Mouse (Mus musculus) kidney, embryonic 14.5 days (tissue): ENCODE measurements around the gene Susd1. TPM values are rescaled to one million over a fixed set of nuclear protein-coding genes. Genes with fewer than 3 reads are reported as not detected.
A peak's percentile ranks its signal among the peaks of the same experiment; 100 is the strongest.

Source experiments
- ATAC-seq: fragments of 200-750 bp; cut with Nextera tagmentation; 2 replicates; pipeline ENCODE4 v1.8.0; 2017; ENCODE audit warnings: moderate number of reproducible peaks, mild to moderate bottlenecking, moderate TSS enrichment, moderate library complexity; ENCODE audit not compliant: low FRiP score, low TSS enrichment
- H3K27ac ChIP-seq: fragments of 300-500 bp; sonication (generic); 2 replicates; pipeline ENCODE4 v1.5.1; 2014; ENCODE audit warnings: low read depth, mild to moderate bottlenecking, low read length, moderate library complexity, mixed read lengths
- H3K27me3 ChIP-seq: fragments of 300-500 bp; sonication (generic); 2 replicates; pipeline ENCODE4 v1.6.1; 2014; ENCODE audit warnings: mild to moderate bottlenecking, low read length; ENCODE audit not compliant: control insufficient read depth, insufficient read depth
- H3K36me3 ChIP-seq: fragments of 300-500 bp; sonication (generic); 2 replicates; pipeline ENCODE4 v1.6.1; 2014; ENCODE audit warnings: low read length, mixed read lengths; ENCODE audit not compliant: control insufficient read depth, insufficient read depth
- H3K4me1 ChIP-seq: fragments of 300-500 bp; sonication (generic); 2 replicates; pipeline ENCODE4 v1.6.1; 2014; ENCODE audit warnings: low read length, mixed read lengths; ENCODE audit not compliant: control insufficient read depth, insufficient read depth
- H3K4me2 ChIP-seq: fragments of 300-500 bp; sonication (generic); replicated peaks from 2 replicates; pipeline ENCODE4 v1.6.1; 2014; ENCODE audit warnings: low read depth, mild to moderate bottlenecking, low read length
- H3K4me3 ChIP-seq: fragments of 300-500 bp; sonication (generic); 2 replicates; pipeline ENCODE4 v1.5.1; 2014; ENCODE audit warnings: mild to moderate bottlenecking, low read length
- H3K9ac ChIP-seq: fragments of 300-500 bp; sonication (generic); 2 replicates; pipeline ENCODE4 v1.6.1; 2014; ENCODE audit warnings: low read depth, mild to moderate bottlenecking, low read length, moderate library complexity
- H3K9me3 ChIP-seq: fragments of 300-500 bp; sonication (generic); 2 replicates; pipeline ENCODE4 v1.6.1; 2016; ENCODE audit warnings: low read length; ENCODE audit not compliant: control insufficient read depth
- WGBS: fragments of 180-500 bp; shearing (Covaris S2); extraction: QIAGEN DNeasy Blood & Tissue Kit; methylation state at CpG from one replicate; pipeline ENCODE4 v1.1.7; 2014; 5-methylcytosine and 5-hydroxymethylcytosine counted together
- polyA plus RNA-seq: library from polyadenylated mRNA; unstranded; fragments of >200 nt; fragmentation: Nextera tagmentation; extraction: Ambion mirVana; gene quantifications from 2 replicates; pipeline ENCODE4 v1.2.1, GENCODE M21; 2014

The Susd1 gene
- polyA plus RNA-seq, 1 experiment from 2014 or later, result 8.3 TPM

DNA sequence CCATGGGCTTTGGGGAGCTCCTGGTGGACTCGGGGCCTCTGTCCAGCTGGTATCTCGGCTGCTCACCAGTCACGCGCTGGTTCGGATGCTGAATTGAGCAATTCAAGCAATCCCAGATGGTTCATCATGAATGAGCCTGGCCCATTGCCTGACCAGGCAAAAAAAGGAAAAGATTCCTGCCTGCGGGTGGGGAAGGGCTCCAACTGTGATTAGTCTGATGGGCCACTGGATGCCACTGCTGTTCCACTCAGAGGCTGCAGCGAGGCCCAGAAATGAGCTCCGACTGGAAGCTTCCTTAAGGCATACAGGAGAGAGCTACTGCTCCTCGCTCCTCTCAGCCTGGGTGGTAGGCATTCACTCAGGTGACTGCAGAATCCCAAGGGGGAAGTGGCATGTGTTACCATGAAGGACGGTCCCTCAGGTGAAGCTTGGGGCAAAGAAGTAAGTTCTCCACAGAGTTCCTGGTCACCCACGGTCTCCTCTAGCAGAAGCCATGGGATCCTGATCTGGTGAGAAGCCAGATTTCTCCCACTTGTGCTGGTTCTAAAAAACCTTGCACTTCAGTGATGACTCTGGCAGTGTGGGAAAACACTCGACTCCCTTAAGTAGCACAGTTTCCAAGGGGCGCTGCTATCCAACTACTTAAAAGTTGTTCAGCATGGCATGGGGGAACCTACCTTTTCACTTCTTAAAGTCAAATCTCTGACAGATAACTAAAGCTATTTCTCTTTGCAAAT is 57.3 kb downstream of the Susd1 start:
- peak; percentile 65 for ATAC-seq
- no peaks in the 10 kb centered on the region for H3K27me3 ChIP-seq
- H3K4me3 ChIP-seq, result no peak overlapping the region
- no peak overlapping the region for H3K27ac ChIP-seq
- no peaks in the 10 kb centered on the region for H3K9me3 ChIP-seq
- no peak overlapping the region for H3K4me2 ChIP-seq
- H3K9ac ChIP-seq, result no peak overlapping the region
- WGBS, result 69% methylated on average over 13 of the region's 13 CpGs
- H3K4me1 ChIP-seq, result peaks cover 16% of the 10 kb centered on the region; the same call in 1 of the 2 replicates
- H3K36me3 ChIP-seq, result no peaks in the 10 kb centered on the region

DNA sequence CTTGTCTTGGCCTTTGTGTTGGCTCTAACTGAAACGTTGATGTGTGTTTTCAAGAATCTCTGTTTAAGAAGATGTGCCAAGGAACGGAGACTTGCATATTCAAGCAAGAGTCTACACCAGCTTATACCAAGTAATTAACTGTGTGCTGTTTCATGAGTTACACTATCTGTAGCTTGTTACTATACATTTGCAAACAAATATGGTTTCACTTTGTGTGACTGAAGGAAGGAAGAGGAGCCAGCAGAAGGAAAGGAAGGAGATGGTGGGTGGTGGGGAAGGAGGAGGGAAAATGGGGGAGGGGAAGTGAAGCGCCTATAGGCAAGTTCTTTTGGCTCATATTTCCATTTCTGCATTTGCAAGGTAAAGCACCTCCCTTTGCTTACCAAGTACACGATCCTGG is 58.0 kb downstream of the Susd1 start:
- peaks cover 16% of the 10 kb centered on the region; the same call in 1 of the 2 replicates for H3K4me1 ChIP-seq
- no peak overlapping the region for H3K4me2 ChIP-seq
- H3K36me3 ChIP-seq, result no peaks in the 10 kb centered on the region
- H3K27ac ChIP-seq, result no peak overlapping the region
- no peaks in the 10 kb centered on the region for H3K9me3 ChIP-seq
- 86% methylated on average over 4 of the region's 4 CpGs for WGBS
- H3K4me3 ChIP-seq, result no peak overlapping the region
- no peaks in the 10 kb centered on the region for H3K27me3 ChIP-seq
- ATAC-seq, result no peak
- no peak overlapping the region for H3K9ac ChIP-seq

DNA sequence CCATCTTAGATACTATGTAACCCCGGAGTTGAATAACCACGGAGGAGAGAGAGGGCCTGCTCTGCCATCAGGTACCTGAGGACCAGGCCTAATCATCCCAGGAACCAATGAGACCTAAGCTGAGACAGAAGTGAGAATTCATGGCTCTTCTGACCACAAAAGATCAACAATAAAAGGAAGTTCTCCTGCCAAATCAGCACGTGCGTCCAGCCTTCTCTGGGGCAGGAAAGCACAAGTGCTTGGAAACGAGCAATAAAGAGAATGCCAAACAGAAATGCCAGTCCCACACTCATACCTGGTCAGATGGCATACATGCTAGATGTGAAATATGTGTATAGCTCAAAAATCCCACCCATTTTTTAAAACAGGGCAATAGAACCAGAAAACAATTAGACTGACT is 58.6 kb downstream of the Susd1 start:
- peaks cover 13% of the 10 kb centered on the region; the same call in 1 of the 2 replicates for H3K4me1 ChIP-seq
- H3K36me3 ChIP-seq, result no peaks in the 10 kb centered on the region
- no peak overlapping the region for H3K27ac ChIP-seq
- H3K4me2 ChIP-seq, result no peak overlapping the region
- no peaks in the 10 kb centered on the region for H3K27me3 ChIP-seq
- H3K9ac ChIP-seq, result no peak overlapping the region
- WGBS, result 81% methylated on average over 5 of the region's 5 CpGs
- no peak for ATAC-seq
- H3K4me3 ChIP-seq, result no peak overlapping the region
- H3K9me3 ChIP-seq, result no peaks in the 10 kb centered on the region

DNA sequence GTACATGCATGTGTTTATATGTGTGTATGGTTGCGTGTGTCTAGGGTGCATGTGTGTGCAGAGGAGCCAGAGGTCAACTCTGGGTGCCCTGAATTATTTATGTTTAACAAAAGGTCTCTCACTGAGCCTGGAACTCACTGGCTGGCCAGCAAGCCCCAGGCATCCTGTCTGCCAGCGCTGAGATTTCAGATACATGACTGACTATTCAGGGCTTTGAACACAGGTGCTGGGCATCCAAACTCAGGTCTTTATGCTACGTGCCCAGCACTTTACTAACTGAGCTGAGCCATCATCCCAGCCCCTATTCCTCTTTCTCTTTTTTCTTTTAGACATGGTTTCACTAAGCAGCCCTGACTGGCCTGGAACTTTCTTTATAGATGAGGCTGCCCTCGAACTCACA is 59.8 kb downstream of the Susd1 start:
- 91% methylated on average over 4 of the region's 4 CpGs for WGBS
- ATAC-seq, result no peak
- Histone ChIP-seq H3K9me3 (no peaks in the 10 kb centered on the region), H3K27me3 (no peaks in the 10 kb centered on the region), H3K4me1 (peaks cover 7% of the 10 kb centered on the region; the same call in 1 of the 2 replicates), H3K27ac (no peak overlapping the region), H3K9ac (no peak overlapping the region), H3K4me3 (no peak overlapping the region), H3K4me2 (no peak overlapping the region), H3K36me3 (no peaks in the 10 kb centered on the region)

DNA sequence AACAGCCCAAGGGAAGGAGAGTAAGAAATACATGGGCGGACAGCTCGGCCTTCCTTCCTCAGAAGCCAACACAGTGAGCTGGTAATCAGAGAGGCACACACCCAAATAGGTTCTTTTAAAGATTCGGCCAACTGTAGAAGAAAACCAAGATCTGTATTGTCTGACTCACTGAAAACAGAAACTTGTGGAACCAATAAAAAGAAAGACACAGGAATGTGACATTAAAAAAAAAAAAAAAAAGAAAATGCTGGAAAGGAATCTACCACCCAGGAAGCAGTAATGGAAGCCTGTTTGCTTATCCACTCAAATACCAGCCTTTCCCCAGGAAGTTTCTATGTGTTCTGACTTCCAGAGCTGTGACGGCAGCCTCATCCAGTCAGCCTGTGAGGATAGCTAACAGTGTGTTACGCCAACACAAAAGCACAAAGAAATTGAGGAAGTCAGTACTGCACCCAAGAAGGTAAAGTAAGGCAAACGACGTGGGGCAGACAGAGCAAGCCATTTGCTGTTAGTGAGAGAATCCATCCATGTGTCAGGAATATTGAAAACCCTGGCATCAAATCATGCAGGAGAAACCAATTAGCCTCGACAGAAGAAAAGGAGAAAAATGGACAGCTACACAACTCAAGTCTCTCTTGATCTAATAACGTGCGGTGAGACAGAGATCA is 64.0 kb downstream of the Susd1 start:
- Histone ChIP-seq H3K4me1 (peaks cover 5% of the 10 kb centered on the region; the same call in 1 of the 2 replicates), H3K4me3 (no peak overlapping the region), H3K27me3 (no peaks in the 10 kb centered on the region), H3K9me3 (no peaks in the 10 kb centered on the region; the same call in 1 of the 2 replicates), H3K4me2 (no peak overlapping the region), H3K36me3 (no peaks in the 10 kb centered on the region), H3K27ac (no peak overlapping the region), H3K9ac (no peak overlapping the region)
- WGBS, result 62% methylated on average over 10 of the region's 10 CpGs
- no peak for ATAC-seq

DNA sequence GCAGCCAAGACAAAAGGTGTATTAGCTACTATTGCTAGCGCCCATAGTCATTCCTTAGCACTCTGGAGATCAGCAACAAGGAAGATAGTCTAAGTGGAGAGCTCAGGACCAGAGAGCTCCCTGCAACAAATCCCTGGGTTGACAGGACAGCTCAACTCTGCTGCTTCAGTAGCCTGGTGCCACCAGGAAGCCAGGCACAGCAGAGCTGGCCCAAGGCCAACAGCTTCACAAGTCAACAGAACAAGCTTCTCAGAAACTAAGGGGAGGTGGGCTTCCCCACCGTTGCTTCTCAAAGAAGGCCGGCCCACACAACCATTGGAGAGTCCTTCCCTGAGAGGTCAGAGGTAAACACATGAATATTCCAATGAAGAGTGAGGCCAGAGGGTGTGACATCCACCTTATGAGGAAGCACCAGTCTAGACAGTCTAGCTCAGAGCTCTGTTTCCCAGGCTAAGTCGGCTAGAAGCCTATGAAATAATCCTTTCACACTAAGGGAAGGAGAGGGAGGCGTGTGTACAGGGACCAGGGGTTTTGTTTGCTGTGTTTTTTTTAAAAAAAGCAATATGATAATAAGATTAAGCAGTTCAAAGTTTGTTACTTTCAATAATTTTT is 65.8 kb downstream of the Susd1 start:
- H3K27me3 ChIP-seq, result no peaks in the 10 kb centered on the region
- ATAC-seq, result no peak
- 65% methylated on average over 5 of the region's 5 CpGs for WGBS
- H3K9me3 ChIP-seq, result no peaks in the 10 kb centered on the region; the same call in 1 of the 2 replicates
- H3K4me3 ChIP-seq, result no peak overlapping the region
- no peaks in the 10 kb centered on the region for H3K36me3 ChIP-seq
- H3K27ac ChIP-seq, result no peak overlapping the region
- H3K4me2 ChIP-seq, result no peak overlapping the region
- H3K9ac ChIP-seq, result no peak overlapping the region
- H3K4me1 ChIP-seq, result peaks cover 5% of the 10 kb centered on the region; the same call in 1 of the 2 replicates

DNA sequence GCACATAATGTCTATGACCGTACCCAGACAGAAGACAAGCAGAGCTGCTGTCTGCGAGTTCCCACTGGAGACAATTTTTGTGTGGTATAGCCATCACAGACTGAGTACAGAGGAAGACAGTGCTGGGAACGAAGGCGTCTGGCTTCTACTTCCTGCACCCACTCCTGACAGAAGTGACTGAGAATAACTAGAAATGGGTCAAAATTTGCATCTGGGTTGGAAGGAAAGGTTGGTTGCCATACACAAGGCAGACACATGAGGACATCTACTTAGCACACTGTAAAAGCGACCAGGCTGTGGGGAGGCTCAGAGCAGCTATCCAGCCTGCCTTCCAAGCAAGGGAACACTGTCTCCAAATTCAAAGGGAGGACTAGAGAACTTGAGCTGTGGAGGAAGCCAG is 66.5 kb downstream of the Susd1 start:
- H3K27ac ChIP-seq, result no peak overlapping the region
- no peak overlapping the region for H3K4me2 ChIP-seq
- H3K4me1 ChIP-seq, result peaks cover 5% of the 10 kb centered on the region; the same call in 1 of the 2 replicates
- H3K36me3 ChIP-seq, result no peaks in the 10 kb centered on the region
- no peak for ATAC-seq
- no peak overlapping the region for H3K4me3 ChIP-seq
- WGBS, result 88% methylated on average over 5 of the region's 5 CpGs
- no peaks in the 10 kb centered on the region; the same call in 1 of the 2 replicates for H3K9me3 ChIP-seq
- H3K27me3 ChIP-seq, result no peaks in the 10 kb centered on the region
- H3K9ac ChIP-seq, result no peak overlapping the region

DNA sequence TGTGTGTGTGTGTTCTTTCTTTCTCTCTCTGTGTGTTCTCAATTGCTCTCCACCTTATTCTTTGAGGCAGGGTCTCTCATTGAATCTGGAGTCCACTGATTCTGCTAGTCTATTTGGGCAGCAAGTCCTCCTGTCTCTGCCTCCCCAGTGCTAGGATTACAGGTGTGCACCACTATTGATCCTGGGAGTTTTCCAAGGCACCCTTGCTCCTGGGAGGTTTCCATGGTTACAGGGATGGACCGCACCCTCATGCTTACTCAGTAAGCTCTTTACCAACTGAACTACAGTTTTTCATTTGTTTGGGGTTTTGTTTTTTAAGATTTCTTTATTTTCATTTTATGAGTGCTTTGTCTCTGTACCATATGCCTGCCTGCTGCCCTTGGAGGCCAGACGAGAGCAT is 68.5 kb downstream of the Susd1 start:
- Histone ChIP-seq H3K9me3 (no peaks in the 10 kb centered on the region; the same call in 1 of the 2 replicates), H3K4me1 (peaks cover 6% of the 10 kb centered on the region), H3K27ac (no peak overlapping the region), H3K4me2 (no peak overlapping the region), H3K36me3 (no peaks in the 10 kb centered on the region), H3K9ac (no peak overlapping the region), H3K4me3 (no peak overlapping the region), H3K27me3 (no peaks in the 10 kb centered on the region)
- no peak for ATAC-seq
- WGBS, result 96% methylated on average over 2 of the region's 2 CpGs

DNA sequence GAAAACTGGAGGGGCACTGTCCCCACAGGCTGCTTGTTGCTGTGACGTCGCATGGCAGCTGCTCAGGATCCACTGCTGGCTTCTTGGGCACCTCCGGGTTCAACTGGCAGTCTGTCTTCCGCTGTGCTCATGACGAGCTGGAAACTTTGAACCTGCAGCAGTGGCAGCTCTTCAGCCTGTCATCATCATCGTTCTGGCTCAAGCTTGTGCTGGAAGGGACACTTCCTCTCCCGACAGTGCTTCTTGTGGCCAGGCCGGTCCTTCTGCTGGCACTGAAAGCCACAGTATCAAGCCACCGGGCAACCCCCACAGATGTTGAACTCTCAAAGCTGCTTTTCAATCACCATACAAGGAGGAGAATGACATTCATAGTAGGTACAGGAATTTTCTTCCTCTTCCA is 70.3 kb downstream of the Susd1 start:
- H3K9ac ChIP-seq, result no peak overlapping the region
- H3K9me3 ChIP-seq, result no peaks in the 10 kb centered on the region; the same call in 1 of the 2 replicates
- H3K36me3 ChIP-seq, result no peaks in the 10 kb centered on the region
- H3K27me3 ChIP-seq, result no peaks in the 10 kb centered on the region
- peaks cover 23% of the 10 kb centered on the region for H3K4me1 ChIP-seq
- H3K4me3 ChIP-seq, result no peak overlapping the region
- WGBS, result 87% methylated on average over 9 of the region's 9 CpGs
- no peak overlapping the region for H3K4me2 ChIP-seq
- no peak overlapping the region for H3K27ac ChIP-seq
- no peak for ATAC-seq
